Mouse (Mus musculus): ENCODE measurements around the gene Podn.

Gene Podn

DNA sequence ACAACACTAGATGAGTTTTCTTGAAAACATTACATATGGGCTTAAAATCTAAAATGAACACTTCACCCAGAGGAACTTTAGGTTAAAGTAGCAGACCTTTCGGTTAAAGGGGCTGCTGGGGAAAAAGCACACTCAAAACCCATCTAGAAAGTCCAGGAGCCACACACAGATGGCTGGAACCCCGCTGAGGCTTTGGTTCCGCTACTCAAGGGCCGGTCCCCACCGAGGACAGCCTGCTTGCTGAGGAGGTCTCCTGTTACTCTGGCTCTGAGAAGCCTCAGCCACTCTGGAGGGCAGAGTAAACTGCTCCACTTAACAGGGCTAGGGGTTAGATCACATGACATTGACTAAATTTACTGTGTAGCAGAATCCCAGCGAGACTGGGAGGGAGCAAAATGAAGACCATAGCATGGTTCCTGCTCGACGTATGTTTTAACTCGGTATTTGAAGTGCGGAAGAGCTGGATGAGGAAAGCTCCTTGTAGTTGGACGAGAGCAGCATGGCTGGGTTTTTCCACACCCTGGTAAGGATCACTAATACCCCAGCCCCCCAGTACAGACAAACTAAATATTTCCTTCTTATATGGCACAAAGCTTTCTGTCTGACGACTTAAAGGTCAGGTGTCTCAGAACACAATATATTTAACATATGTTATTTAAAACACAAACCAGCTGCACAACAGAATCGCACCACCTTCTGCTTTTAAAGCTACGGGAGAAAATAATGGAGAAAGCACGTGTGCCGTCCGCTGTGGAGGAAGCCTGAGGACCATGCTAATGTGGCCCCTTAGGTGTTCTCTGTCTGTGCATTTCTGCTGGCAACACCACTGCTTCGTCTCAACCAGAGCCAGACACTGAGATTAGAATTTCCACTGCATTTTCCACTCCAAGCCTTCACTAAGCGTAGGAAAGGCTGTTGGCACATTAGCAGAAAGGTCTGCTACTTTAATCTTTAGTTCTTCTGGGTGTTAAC, 50.8 kb downstream of the Podn start:
- DNase-seq (ENCODE audit: low read depth, low spot score), result no peak

DNA sequence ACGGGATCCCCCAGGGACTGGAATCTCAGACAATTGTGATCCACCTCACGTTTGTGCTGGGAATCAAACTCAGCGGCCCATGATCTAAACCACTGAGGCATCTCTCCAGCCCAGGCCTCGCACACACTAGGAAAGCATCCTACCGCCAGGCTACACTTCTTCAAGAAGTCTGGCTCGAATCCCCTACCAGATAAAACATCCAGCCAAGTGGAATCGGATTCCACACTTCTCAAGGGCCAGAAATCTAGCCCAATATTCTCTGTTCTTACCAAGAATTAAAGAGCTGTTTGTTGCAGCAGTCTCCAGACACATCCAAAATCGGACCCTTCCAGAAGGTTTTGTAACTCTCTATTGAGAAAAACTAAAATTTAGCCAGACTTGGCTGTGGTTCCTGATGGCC, 59.2 kb downstream of the Podn start:
- no peak for DNase-seq (ENCODE audit: low read depth, low spot score)

DNA sequence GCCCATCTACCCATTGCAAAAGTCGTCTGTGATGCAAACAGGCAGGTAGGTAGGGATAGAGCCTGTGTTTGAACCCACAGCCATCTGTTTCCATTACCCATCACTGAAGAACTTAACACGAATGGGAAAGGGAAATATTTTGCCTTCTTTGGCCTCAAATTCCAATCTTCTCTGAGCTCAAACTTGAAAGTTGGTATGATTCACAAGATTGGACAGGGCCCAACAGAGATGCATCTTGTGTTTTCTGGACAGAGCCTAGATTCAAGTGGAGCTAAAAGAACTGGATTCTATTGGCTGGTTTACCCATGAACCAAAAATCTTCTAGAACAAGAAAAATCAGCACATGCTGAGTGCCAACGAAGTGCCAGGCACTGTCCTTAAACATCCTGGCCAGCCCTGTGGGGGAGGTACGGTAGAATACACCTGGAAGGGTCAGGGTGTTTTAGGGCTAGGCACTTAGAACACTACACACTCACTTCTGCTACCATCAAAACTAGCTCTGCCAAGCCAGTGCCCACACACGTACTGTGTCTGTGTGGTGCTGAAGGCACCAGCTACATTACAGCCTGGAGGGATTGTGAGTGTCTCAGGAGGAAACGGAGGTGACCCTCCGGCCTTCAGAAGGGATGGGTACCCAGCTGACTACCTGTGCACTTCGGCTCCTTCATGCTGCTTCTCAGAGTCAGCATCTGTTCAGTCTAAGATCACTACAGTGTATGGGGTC, 63.0 kb downstream of the Podn start:
- no peak for DNase-seq (ENCODE audit: low read depth, low spot score)

DNA sequence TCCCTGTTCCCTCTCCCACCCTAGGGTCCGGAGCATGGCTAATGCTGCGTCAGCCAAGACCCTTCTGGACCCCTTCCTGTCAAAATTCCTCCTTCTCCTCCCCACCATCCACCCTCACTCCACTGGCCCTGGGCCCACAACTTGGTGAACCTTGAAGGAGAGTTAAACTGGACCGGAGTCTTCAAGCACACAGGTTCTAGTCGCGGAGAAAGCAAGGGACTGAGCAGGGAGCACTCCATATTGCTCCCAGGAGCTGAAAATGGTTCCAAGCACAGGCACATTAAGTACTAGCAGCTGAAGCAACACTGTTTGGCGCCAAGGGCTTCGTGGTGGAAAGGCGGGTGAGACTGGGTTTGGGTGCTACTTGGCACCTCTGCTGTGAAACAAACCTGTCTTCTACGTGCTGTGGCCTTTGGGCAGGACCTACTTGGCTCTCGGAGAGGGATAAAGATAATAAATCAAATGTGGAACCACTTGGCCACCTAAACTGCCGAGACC, 63.8 kb downstream of the Podn start:
- DNase-seq (ENCODE audit: low read depth, low spot score), result no peak

DNA sequence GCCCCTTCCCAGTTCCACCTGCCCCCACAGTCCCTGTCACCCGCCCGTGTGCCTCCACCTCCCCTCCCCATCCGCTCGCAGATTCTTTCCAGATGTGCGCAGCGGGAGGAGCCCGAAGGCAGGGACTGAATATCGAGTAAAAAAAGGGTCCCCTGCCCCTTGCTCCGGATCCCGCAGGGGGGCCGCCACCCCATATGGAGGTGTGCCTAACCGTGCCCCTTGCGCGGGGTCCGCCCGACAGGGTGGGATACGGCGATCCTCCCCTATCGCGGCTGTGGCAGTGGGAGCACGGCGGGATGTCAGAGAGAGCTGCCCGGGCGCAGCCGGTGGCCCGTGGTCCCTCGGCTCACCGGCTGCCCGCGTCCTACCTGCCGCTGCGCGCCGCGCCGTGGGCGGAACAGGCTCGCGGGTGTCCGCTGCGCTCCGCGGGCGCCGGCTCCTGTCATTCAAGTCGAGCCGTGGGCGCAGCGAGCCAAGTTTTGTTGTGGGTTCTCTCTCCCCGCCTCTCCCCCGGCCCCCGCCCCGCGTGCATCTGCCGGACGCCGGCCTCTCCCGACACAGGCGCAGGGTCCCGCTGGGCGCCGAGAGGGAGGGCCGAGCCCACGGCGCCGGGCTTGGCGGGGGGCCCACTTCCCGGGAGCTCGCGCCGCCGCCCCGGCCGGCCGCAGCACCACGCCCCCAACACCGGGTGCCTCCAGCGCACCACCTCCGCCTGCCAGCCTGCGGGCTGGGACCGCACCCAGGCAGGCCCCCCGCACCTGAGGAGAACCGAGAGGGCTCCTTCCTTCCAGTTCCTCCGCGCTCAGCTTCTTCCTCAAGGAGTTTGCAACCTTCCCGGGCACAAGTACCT, 64.5 kb downstream of the Podn start:
- DNase-seq (ENCODE audit: low read depth, low spot score), result no peak

DNA sequence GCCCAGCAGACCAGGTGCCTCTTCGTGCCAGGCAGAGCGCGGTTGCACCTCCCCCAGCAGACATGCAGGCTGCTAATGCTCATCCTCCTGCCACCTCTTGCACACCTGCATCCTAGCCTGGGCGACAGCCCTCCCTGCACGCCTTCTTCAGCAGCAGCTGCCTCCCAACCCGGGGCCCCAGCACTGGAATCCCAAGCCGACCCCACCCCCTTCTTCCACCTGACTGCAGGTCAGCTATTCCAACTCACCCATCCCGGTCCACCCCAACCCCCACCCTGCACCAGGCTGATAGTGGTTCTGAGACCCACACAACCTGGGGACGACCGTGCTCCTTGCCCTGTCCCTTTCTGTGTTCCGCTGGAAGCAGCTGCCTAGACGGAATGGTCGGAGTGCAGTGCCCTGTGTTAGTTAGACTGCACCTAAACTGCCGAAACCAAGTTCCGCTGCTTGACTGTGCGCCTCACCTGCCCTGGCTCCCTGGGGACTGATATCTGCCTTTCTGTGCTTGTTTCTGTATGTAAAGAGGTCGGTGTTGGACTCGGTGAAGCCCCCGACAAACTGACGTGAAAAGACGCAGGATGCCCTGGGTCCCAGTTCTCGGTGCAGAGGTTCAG, 65.2 kb downstream of the Podn start:
- no peak for DNase-seq (ENCODE audit: low read depth, low spot score)

DNA sequence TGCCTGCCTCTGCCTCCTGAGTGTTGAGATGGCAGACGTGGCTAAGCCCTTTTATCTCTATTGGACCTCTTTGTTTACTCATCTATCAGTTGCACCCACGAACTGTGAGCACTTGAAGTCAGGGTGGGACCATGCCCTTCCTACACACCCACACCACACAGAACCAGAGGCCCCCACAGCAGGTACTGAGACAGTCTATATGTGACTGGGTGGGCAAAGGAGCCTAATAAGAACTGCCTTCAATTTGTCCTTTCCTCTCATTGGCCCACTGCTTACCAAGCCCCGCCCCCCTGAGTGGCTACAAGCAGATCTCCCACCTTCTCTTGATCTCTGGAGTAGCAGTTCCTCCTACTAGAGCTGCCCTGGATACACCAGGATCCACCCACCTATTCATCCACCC, 70.1 kb downstream of the Podn start:
- DNase-seq (ENCODE audit: low read depth, low spot score), result no peak

DNA sequence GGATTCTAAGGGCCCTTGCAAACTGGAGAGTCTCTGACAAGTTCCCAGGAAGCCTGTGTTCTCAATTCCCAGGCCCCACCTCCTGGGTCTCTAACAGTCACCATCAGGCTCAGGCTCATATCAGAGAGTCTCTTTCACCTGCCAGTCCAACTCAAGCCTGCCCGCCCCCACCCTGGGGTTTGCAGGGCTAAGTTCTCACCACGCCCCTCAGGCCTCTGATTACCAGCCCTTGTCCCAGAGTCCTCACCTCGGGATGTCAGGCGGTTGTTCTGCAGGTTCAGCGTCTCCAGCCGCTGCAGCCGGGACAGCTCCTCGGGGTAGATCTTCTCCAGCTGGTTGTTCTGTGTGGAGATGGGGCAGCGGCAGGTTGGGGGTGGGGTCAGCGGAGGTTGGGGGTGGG, 71.0 kb downstream of the Podn start:
- DNase-seq (ENCODE audit: low read depth, low spot score), result no peak

DNA sequence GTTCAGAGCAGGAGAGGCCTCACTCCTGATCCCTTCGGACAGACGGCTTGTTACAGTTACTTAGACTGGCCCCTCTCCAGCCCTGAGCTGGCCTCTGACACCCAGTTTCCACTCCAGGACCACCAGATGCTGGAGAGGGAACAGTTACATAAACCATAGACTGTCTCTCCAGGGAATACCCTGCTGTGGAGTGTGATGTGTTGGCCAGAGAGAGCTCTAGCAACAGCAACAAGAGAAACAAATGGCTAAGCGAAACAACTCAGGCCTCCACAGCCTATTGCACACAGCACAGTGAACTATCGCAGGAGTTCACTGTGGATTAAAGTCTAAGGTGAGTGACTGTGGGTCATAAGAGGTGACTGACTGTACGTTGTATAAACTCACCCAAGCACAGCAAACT, 71.6 kb downstream of the Podn start:
- DNase-seq (ENCODE audit: low read depth, low spot score), result no peak

DNA sequence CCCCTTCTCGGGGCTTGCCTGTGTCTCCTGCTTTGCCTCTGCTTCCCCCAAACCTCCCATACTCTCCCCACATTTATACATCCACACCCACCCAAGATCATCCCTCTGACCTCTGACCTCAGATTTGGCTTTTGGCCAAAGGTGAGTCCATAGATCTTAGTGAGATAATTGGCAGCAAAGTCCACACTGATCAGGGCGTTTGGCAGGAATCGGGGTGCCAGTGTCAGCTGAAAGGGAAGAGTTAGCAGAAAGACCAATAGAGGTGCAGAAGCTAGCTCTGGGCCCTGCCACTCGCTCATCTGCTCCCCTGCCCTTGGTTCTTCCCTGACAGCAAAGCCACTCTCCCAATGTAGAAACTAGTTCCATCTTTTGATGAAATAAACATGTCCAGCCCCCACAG, 73.1 kb downstream of the Podn start:
- DNase-seq (ENCODE audit: low read depth, low spot score), result no peak

DNA sequence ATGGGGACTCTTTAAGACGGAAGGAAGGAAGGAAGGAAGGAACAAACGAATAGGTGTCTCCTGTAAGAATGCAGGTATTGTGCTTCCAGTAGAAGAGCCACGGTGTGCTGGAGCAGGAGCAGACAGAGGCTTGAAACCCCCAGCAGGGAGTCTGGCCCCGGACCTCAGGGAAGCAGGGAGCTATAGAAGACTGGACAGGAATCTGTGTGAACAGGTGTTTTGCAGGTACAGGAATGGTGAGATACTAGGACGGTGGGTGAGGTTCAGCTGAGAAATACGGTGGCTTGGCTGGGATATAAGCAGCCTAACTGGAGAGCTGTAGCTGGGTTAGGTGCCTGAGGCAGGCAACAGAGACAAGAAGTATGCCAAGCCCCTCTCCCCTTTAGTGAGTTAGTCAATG, 76.1 kb downstream of the Podn start:
- no peak for DNase-seq (ENCODE audit: low read depth, low spot score)

DNA sequence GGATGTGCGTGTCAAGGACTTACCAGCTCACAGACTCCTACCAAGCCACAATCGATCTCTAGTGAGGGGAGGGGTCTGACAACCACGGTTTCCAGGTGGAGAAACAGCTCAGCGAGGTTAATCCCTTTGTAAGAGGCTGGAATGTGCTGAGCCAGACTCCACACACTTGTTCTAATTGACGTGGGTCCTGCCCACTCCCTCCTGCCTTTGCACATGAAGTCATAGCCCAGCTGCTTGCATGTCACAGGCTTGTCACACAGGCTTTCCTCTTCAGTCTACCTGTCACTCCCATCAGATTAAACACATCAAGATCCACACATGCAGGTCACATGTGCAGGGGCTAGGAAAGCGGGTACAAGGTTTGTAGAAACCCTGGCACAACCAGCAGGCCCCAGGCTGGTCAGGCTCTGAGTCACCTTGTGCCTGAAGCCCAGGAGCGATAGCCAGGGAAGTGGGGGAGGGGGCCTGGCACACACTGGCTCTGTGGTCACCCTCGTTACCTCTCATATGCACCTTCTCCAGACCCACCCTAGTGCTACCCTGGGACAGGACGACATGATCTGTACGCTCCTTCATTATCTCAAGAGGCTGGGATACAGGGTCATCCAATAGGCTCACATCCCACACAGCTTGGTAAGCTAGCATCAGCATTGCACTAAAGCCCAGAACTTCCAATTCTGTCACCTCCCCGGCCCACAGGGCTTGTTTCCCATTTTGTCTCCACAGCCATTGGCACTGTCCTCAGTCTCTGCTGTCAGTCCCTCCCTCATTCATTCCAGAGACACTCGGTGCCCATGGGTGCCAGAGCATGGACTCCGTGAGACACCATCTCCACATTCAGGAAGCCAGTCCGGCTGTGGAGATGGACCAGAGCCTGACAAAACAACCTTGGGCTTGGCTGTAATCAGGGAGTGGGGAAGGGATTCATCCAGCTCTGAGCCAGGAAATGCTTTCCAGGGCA, 77.0 kb downstream of the Podn start:
- no peak for DNase-seq (ENCODE audit: low read depth, low spot score)

DNA sequence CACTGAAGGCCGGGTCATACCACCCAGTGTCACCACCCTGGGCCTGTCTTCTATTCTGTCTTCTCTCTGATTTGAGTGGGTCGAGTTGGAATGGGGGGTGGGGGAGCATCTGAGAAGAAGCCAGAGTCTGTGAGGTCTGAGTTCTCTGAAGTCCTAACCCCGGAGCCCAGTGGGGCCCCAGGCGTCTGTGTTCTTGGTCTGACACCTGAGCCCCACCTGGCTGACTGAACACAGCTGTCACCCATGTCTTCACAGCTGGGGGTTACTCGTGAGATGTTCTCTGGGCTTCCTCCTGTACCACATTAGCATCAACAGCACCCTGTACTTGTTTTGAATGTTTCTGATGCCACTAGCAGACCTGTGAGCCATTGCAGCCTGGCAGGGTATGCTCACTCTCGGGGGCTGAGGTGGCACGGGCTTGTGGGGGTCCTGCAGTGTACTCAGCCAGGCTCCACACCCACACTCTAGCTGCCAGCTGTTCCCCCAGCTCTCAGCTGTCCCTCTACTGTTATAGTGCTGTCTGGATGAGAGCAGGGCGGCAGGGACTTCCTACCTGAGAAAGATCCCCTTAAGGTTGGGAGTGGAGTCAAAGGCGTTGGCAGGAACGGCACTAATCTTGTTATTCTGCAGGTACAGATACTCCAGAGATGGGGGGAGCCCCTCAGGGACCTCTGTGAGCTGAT, 77.9 kb downstream of the Podn start:
- DNase-seq (ENCODE audit: low read depth, low spot score), result no peak

DNA sequence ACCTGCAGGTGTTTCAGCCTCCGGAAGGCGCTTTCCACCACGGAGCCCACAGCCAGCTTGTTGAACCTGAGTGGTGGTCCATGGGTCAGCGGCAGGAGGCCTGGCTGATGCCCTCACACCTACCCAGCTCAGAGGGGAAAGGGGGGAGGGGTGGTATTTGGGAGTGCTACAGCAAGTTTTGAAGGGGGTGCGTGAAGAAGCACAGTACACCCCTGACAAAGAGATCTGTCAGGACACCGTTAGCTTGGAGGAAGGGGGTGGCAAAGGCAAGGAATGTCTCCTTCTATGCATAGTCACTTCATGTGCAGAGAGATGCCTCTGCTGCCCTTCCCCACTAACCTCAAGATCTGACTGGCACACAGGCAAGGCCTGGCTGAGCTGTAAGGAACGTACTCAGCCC, 78.4 kb downstream of the Podn start:
- no peak for DNase-seq (ENCODE audit: low read depth, low spot score)

DNA sequence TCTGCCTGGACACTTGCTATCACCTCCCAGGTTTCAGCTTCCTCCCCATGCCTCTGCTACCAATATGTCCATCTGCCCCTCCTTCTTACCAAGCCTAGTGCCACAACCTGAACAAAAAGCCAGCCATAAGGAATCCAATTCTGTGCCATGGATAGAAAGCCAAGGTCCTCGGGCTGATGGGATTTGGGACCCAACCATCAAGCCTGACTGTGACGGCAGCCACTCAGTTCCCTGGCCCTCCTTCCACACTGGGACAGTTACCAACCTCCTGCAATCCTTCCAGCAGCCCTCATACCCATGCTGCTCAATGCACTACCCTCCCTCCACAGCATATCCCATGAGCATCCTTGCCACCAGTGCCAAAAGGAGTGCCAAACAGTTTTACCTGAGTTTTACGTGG, 79.9 kb downstream of the Podn start:
- DNase-seq (ENCODE audit: low read depth, low spot score), result no peak

DNA sequence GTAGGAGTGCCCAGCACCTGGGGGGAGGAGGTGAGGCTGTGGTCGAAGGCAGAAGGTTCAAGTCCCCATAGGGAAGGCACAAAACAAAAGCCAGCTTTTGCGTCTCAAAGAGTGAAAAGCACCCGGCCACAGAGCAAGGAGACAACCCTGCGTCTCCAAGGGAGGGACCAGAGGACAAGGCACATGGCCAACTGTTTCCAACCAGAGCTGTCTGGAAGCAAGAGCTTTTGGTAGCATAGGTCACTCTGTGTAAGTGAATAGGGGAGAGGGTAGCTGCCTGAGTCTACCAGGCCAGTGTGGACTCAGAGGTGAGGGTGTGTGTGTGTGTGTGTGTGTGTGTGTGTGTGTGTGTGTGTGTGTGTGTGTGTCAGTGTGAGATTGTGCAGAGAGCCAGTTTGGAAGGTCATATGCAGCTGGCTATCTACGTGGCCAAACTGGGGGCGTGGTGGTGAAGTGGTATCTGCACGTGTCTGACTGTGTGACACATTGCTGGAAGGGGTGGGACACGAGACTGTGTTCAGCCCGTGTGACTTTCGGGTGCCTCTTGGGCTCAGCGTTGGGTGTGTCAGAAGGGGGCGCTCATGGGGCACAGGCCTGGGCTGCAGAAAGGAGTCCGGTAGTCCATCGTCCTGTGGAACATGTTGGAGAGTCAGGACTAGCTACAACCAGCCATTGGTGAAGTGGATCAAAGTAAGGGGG, 81.0 kb downstream of the Podn start:
- no peak for DNase-seq (ENCODE audit: low read depth, low spot score)

DNA sequence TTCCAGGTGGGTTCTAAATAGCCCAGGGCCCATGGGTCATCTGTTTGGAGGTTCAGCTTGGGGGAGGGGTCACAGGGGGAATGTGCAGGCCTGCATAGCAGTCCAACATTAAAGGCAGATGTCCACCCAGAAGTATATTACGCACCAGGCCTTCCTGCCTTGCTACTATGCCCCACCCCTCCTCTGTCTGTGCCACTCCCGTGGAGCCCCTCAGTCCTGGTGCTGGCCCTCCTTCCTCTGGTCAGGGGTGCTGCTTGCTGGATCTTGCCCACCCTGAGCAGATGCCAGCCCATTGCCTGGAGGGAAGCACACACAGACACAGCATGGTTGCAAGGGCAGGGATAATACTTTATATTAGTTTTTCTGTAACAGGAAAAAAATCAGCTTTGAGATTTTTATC, 81.8 kb downstream of the Podn start:
- DNase-seq (ENCODE audit: low read depth, low spot score), result no peak

DNA sequence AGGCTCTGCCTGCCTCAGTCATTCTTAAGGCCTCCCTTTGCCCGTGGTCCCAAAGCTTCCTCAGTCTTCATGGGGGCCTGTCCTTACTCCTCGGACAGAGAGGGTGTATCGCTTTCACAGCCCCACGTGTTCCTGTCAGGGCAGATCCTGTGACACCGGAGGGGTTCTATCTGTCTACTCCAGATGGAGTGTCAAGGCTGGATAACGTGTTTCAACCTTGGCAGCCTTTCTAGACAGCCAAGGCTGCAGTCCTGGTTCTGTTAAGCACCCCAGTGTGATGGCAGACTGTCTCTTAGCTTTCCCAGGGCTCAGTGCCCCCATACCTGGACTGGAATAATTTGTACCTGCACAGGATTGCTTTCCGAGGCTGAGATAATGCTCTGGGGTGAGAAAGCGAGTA, 87.7 kb downstream of the Podn start:
- DNase-seq (ENCODE audit: low read depth, low spot score), result no peak

DNA sequence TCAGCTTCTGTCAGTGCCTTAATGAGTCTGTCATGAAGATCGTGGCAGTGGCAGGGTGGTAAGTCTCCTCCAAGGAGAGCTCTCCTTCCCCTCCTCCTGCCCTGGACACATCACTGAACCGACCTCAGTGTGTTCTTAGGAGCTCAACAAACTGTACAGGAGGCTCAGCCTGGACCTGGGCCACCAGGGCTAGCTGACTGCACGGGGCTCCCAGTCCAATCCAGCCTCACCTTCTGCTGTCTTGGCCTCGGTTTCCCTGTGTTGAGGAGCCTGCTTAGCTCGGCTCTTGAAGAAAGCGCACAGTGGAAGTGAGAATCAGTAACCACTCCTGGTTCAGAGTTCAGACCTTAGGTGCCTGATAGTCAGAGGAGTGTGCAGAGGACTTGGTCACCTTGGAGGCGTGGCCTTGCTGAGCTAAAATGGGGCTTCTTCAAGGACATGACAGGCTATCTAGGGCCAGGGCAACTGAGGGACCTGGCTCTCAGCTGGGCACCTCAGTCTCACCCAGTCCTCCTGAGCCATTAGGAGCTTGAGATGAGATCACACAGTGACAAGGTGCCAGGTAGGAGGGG, 88.6 kb downstream of the Podn start:
- no peak for DNase-seq (ENCODE audit: low read depth, low spot score)

Measured in brain, embryonic 18.5 days (tissue).